ENCODE assay signal across 8 mouse cellular contexts in genomic region chr4:137744433-137744918, GRCm38 (mm10). TPM values are rescaled to one million over a fixed set of nuclear protein-coding genes. Genes with fewer than 3 reads are reported as not detected.
DNase-seq lines count a peak whose midpoint lies in the region; ATAC-seq lines count a peak whose summit lies in the region.

No protein-coding gene starts in this region.

- H3K27ac ChIP-seq in neural tube, embryonic 15.5 days (replicated peaks), result no peak overlapping the region

- no peaks in the 10 kb centered on the region for H3K9me3 ChIP-seq in neural tube, embryonic 15.5 days (replicated peaks)

- WGBS in neural tube, embryonic 15.5 days, result 59% methylated on average over 13 of the region's 13 CpGs

- H3K27me3 ChIP-seq in neural tube, embryonic 15.5 days (replicated peaks), result no peaks in the 10 kb centered on the region

- peak; percentile 60 for DNase-seq in gastrocnemius, postnatal 10 days
- no peak for DNase-seq in gastrocnemius, adult 18-20 months (ENCODE audit: low spot score)
- DNase-seq in neural tube, embryonic 10.5 days (ENCODE audit: extremely low spot score, low spot score), result no peak
- DNase-seq in cerebellum, postnatal 10 days, result peak; percentile 78 to 85
- DNase-seq in naive thymus-derived CD4-positive, alpha-beta T cell, adult 2 months (ENCODE audit: low read depth), result peak; percentile 26
- no peak for DNase-seq in thymus, postnatal 36 days

- no peak overlapping the region for H3K4me3 ChIP-seq in neural tube, embryonic 15.5 days (replicated peaks)

- no peak overlapping the region for H3K4me2 ChIP-seq in neural tube, embryonic 15.5 days

- no peaks in the 10 kb centered on the region for H3K36me3 ChIP-seq in neural tube, embryonic 15.5 days

- peaks cover 9% of the 10 kb centered on the region for H3K4me1 ChIP-seq in neural tube, embryonic 15.5 days

- H3K9ac ChIP-seq in neural tube, embryonic 15.5 days (replicated peaks), result no peak overlapping the region

- peak; percentile 32; the same call in 1 of the 2 replicates for ATAC-seq in neural tube, embryonic 15.5 days (ENCODE audit: low FRiP score)
- no peak for ATAC-seq in monocyte, adult 5-6 weeks (replicated peaks; ENCODE audit: insufficient number of reproducible peaks, low FRiP score, low TSS enrichment, poor library complexity, severe bottlenecking)

RNA-seq across cellular contexts. Expression of gene Alpl, which starts 51.7 kb away (rescaled TPM):
- total RNA-seq in gastrocnemius, postnatal 10 days (2021), result 10 to 100 TPM in 1 of 2 experiments, 1 to 10 TPM in 1; 2.7 to 20.8 TPM
- 10 to 100 TPM; 22.5 to 22.9 TPM for total RNA-seq in gastrocnemius, adult 18-20 months (2021)
- 12.0 and 14.6 TPM in 2 replicates for polyA plus RNA-seq in neural tube, embryonic 15.5 days (2015; fragmentation: Nextera tagmentation; extraction: Ambion mirVana)
- not detected in 3 replicates for total RNA-seq in monocyte, adult 5-6 weeks (2017)

Comparison
In these comparisons a context has a peak if more than half of its experiments do, and no peak if none do; other contexts are left out.
1. DNase-seq: peak in gastrocnemius, postnatal 10 days (single experiment), cerebellum, postnatal 10 days (2 of 2) and naive thymus-derived CD4-positive, alpha-beta T cell, adult 2 months (single experiment); none in gastrocnemius, adult 18-20 months (single experiment), neural tube, embryonic 10.5 days (single experiment) and thymus, postnatal 36 days (0 of 2).